Comparison of ENCODE assay signal across 9 mouse cellular contexts in the genomic region with DNA sequence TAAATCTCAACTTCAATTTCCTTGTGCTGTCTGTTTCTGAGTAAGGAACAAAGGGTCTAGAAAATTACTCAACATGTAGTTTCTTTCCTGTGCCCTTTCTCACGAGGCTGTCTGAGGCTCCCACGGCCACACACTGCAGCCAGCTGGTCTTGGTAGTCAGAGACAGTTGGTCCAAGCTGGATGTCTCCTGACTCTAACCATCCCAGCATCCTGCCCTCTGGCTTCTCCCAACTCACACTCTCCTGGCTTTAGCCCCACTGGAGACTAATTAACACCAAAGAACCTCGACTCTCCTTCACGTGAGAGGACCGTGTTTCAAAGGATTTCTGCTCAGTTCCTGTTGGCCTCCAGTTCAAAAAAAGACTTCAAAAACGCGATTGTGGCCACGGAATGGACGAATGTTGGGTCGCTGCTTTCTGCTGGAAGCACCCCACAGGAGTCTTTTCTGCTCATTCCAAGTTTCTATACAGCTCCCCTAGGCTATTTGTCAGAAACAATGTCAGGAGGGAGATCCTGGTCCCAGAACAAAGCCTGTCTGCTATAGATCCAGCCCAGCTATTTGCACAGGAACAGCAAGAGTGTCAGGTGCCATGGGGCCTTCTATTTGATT. TPM values are rescaled to one million over a fixed set of nuclear protein-coding genes. Genes with fewer than 3 reads are reported as not detected.
DNase-seq lines count a peak whose midpoint lies in the region; ATAC-seq lines count a peak whose summit lies in the region.
"Had no signal": no experiment of that assay in that cellular context is flagged by ENCODE, and none has a peak within 500 bp of the region (broad histone marks: within the 10 kb centered on the region; RNA-seq: fewer than 3 reads in every experiment).

No protein-coding gene starts in this region.

- DNase-seq in ZHBTc4 (ENCODE audit: low read depth, low spot score): peak; percentile 76
- DNase-seq in embryonic facial prominence, embryonic 10.5 days (ENCODE audit: low spot score): peak; percentile 35
- peak; percentile 66 for DNase-seq in midbrain, embryonic 14.5 days
- no peak for DNase-seq in testis, postnatal 14 days (ENCODE audit: low spot score)
- no peak for DNase-seq in spleen, postnatal 14 days (ENCODE audit: low spot score in 2 of 2)
- DNase-seq: kidney, adult 8-10 months had no signal

- H3K4me3 ChIP-seq in embryonic facial prominence, embryonic 10.5 days: no peak overlapping the region
- no peak overlapping the region for H3K4me3 ChIP-seq in hindbrain, embryonic 13.5 days
- H3K4me3 ChIP-seq in midbrain, embryonic 14.5 days (replicated peaks; ENCODE audit: low read depth, low read length): no peak overlapping the region

- ATAC-seq in hindbrain, embryonic 13.5 days (ENCODE audit: low FRiP score): no peak
- no peak for ATAC-seq in midbrain, embryonic 14.5 days (ENCODE audit: low FRiP score, low TSS enrichment)
- ATAC-seq in CD4-positive, CD25-positive, alpha-beta regulatory T cell, adult 4 months: no peak

- 21% methylated on average over 10 of the region's 10 CpGs for WGBS in embryonic facial prominence, embryonic 10.5 days
- 10% methylated on average over 10 of the region's 10 CpGs for WGBS in hindbrain, embryonic 13.5 days
- 6% methylated on average over 10 of the region's 10 CpGs for WGBS in midbrain, embryonic 14.5 days

- 0 out of 2 replicates have a peak overlapping the region, but pooled peaks have one; percentile 2 for H3K9ac ChIP-seq in hindbrain, embryonic 13.5 days
- no peak overlapping the region for H3K9ac ChIP-seq in midbrain, embryonic 14.5 days (replicated peaks; ENCODE audit: low read length)
- H3K9ac ChIP-seq: liver, embryonic 14.5 days had no signal

- no peaks in the 10 kb centered on the region for H3K27me3 ChIP-seq in embryonic facial prominence, embryonic 10.5 days (replicated peaks; ENCODE audit: low read depth, poor library complexity, severe bottlenecking)
- H3K27me3 ChIP-seq in hindbrain, embryonic 13.5 days: no peaks in the 10 kb centered on the region
- no peaks in the 10 kb centered on the region for H3K27me3 ChIP-seq in midbrain, embryonic 14.5 days (ENCODE audit: control insufficient read depth, insufficient read depth, low read length)

- no peaks in the 10 kb centered on the region for H3K9me3 ChIP-seq in embryonic facial prominence, embryonic 10.5 days
- H3K9me3 ChIP-seq in hindbrain, embryonic 13.5 days: no peaks in the 10 kb centered on the region
- no peaks in the 10 kb centered on the region for H3K9me3 ChIP-seq in midbrain, embryonic 14.5 days (ENCODE audit: control insufficient read depth, low read length)

- H3K36me3 ChIP-seq in embryonic facial prominence, embryonic 10.5 days (replicated peaks): peaks cover 10% of the 10 kb centered on the region; the same call in 1 of the 2 replicates
- peaks cover 9% of the 10 kb centered on the region for H3K36me3 ChIP-seq in hindbrain, embryonic 13.5 days
- H3K36me3 ChIP-seq in midbrain, embryonic 14.5 days (ENCODE audit: control insufficient read depth, insufficient read depth, low read length): peaks cover 10% of the 10 kb centered on the region

- H3K4me2 ChIP-seq in hindbrain, embryonic 13.5 days: no peak overlapping the region
- H3K4me2 ChIP-seq in midbrain, embryonic 14.5 days (ENCODE audit: low read length): no peak overlapping the region

- H3K27ac ChIP-seq in embryonic facial prominence, embryonic 10.5 days (replicated peaks): peak overlapping the region; percentile 71
- H3K27ac ChIP-seq in hindbrain, embryonic 13.5 days: peak overlapping the region; percentile 35
- H3K27ac ChIP-seq in midbrain, embryonic 14.5 days (replicated peaks; ENCODE audit: low read depth, low read length): peak overlapping the region; percentile 76
- H3K27ac ChIP-seq: liver, embryonic 14.5 days had no signal

- H3K4me1 ChIP-seq in embryonic facial prominence, embryonic 10.5 days: peaks cover 38% of the 10 kb centered on the region
- H3K4me1 ChIP-seq in hindbrain, embryonic 13.5 days (replicated peaks): peaks cover 38% of the 10 kb centered on the region
- H3K4me1 ChIP-seq in midbrain, embryonic 14.5 days (ENCODE audit: control insufficient read depth, insufficient read depth, low read length): peaks cover 19% of the 10 kb centered on the region

RNA-seq across cellular contexts. Expression of gene Pde9a, which starts 23.8 kb away (rescaled TPM):
- polyA plus RNA-seq in embryonic facial prominence, embryonic 10.5 days (2016; fragmentation: Nextera tagmentation; extraction: Ambion mirVana): 16.9 and 18.9 TPM in 2 replicates
- polyA plus RNA-seq in hindbrain, embryonic 13.5 days (2015; fragmentation: Nextera tagmentation; extraction: Ambion mirVana): 36.7 and 37.8 TPM in 2 replicates
- polyA plus RNA-seq in midbrain, embryonic 14.5 days (2014; fragmentation: Nextera tagmentation; extraction: Ambion mirVana): 34.6 and 36.5 TPM in 2 replicates
- polyA plus RNA-seq in CD4-positive, CD25-positive, alpha-beta regulatory T cell, adult 4 months (2017; shearing (Covaris generic)): not detected

Comparison
In these comparisons a context has a peak if more than half of its experiments do, and no peak if none do; other contexts are left out.
1. DNase-seq: peak in ZHBTc4 (single experiment), embryonic facial prominence, embryonic 10.5 days (single experiment) and midbrain, embryonic 14.5 days (single experiment); none in testis, postnatal 14 days (single experiment) and spleen, postnatal 14 days (0 of 2).
2. RNA of gene Pde9a, which starts 23.8 kb away (polyA plus RNA-seq): 36.7 to 37.8 TPM in hindbrain, embryonic 13.5 days, 34.6 to 36.5 TPM in midbrain, embryonic 14.5 days and 16.9 to 18.9 TPM in embryonic facial prominence, embryonic 10.5 days; not detected in CD4-positive, CD25-positive, alpha-beta regulatory T cell, adult 4 months; every median in the first group is over 10 times any median in the second.
3. Peak in every context shown above with its lines, with median percentiles within 50 percentile points of each other: H3K27ac ChIP-seq.